Mouse (Mus musculus): ENCODE data around the gene Nxn.

DNA sequence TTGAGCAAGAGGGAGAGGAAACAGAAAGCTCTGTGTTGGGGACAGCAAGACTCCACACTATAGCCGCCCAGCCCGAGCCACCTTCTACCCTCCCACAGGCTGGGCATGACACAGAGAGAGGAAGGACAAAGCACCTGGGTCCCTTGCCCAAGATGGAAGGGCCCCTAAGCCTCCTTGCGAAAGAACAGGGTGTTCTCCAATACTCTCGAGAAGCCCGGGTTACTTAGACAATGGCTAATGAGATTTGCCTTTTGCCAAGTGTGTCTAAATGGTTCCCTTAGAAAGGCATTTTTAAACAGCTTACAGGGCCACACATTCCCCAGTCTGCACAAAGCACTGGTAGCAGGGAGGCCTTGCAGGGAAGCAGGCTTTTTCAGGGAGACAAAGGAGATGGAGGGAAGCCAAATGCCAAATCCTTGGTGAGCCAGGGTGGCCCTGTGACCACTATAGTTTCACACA is 130.9 kb downstream of the Nxn start:
- TF ChIP-seq CTCF (IDR thresholded peaks at IDR 0.05; ENCODE audit: extremely low read depth, insufficient read depth, low read length), result no peak
- no peak for TF ChIP-seq POLR2A (IDR thresholded peaks at IDR 0.05; ENCODE audit: extremely low read depth, insufficient read depth, low read length)

Measured in cortical plate, adult 2 months (tissue).